Mouse (Mus musculus) kidney, postnatal 14 days (tissue): ENCODE data around the gene Lpin3.
A peak's percentile ranks its signal among the peaks of the same experiment; 100 is the strongest.

Experiments used
- DNase-seq: peaks from one replicate; pipeline ENCODE4 v3.0.0; 2022; ENCODE audit warnings: mixed read lengths

The Lpin3 gene

GRCm38 (mm10) chr2:160880453-160881195 lies at the start of gene Lpin3:
Gene Lpin3, plus strand, starts transcription at chr2:160880670.
- DNase-seq, result peak; percentile 64

- no peak for DNase-seq
Measured at GRCm38 (mm10) chr2:160840838-160841237, 39.6 kb upstream of the Lpin3 start.

DNA sequence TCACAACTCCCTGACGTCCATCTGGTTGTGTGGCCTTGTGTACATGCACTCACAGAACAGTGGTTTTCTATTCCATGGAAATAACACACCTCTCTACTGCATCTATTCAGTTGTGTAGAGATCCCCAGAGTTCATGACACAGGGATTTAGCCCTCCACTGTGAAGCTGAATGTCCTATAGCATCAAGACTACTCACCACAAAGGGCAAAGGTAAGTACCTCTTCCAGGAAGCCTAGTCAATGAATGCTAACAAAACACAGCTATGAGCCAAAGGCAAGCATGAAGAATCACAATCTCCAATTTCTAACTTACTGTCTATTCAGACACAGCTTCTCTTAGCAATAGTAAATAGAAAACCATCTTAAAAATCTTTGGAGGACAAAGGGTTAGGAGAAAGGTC lies 32.8 kb upstream of the Lpin3 start:
- DNase-seq, result peak; percentile 35

DNA sequence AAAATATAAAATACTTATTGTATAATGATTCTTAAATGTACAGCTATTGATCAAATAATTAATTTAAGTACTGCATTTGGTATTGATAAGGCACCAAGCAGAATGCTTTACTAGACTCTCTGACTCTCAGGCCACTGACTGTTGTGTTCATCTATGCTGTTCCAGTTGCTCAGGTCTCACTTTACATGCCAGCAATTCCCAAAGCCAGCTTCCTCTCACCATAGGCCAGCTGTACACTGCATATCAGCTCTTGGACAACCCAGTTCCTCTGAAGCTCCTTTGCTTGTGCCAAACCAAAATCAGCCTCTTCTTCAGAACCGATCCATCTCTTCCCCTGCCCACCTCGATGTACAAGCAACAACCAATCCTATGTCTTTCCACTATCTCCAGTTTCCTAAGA lies 32.3 kb upstream of the Lpin3 start:
- DNase-seq, result no peak

DNA sequence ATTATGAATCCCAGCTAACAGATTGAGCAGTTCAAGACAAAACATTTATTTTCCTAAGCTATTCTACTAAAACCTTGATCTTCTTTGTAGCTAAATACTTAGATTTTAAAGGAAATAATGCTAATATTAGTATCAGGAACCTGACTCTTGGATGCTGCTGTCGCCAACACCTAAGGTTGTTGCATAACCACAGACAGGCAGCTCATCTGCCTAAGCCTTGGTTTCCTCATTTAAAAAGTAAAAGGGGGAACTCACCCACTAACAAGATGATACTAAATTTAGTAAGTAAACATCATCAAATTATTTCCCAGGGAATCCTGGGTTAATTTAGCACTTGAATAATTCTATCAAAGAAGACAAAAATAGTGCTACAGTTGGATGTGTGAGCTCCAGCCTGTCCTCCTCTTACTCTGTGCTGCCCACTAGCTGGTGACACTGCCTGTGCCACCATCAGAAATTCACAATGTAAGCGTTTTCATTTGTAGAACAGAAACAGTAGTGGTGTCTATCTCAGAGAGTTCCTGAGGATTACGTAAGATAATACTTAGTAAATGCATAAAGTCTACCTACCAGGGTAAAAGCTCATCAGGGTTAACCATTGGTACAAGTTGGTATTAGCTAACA lies 30.7 kb upstream of the Lpin3 start:
- no peak for DNase-seq

GRCm38 (mm10) chr2:160850360-160850759 lies 30.1 kb upstream of the Lpin3 start:
- no peak for DNase-seq

DNA sequence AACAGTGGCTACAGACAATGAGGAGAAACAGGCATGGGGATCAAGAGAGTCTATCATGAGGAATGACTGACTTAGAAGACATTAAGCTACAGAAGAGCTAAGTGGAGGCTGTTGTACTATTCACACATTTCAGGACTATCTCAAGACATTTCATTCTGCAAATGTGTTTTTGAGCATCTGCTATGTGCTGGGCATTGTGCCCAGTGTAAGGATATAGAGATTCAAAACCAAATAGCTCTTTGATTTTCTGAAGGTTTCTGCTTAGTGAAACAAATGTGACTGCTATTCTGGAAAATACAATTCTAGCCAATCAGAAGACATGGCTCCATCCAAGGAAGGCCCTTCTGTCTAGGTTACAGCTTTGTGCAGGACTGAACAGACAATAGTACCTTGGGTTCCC lies 25.8 kb upstream of the Lpin3 start:
- DNase-seq, result no peak

GRCm38 (mm10) chr2:160856359-160857102 lies 23.9 kb upstream of the Lpin3 start:
- DNase-seq, result no peak

DNA sequence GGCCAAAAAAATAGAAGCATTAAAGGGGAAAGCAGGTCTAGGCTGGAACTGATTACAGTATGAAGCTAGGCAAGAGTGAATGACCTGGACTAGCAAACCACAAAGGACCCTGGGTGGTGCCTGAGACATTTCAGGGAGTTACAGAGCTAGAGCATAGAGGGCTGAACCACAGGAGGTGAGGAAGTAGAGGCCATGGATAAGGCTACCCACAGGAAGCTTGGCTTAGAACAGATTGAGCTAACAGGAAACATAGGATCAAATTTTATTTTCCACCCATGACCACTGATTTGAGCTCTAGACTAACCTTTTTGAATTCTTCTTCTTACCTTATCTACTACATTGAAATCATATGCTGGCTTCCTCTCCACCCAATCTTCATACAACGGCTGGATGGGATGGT lies 20.1 kb upstream of the Lpin3 start:
- DNase-seq, result no peak

GRCm38 (mm10) chr2:160864112-160864511 lies 16.4 kb upstream of the Lpin3 start:
- DNase-seq, result no peak

DNA sequence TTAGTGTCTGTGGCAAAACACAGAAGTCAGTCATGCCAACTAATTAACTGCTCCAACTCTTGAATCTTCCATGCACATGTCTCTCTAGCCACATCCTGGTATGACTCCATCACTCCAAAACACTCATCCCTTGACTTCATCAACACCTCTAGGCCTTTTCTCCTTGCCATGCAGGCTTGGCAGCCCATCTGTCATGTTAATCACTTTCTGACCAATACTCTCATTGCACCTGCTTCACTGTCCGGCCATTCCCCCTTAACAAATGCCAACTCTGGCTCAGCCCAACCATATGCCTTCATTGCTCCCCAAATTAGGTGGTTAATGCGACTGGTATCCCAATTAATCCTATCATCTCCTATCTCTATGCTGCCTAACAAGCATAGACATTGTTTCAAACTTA lies 15.2 kb upstream of the Lpin3 start:
- DNase-seq, result no peak

DNA sequence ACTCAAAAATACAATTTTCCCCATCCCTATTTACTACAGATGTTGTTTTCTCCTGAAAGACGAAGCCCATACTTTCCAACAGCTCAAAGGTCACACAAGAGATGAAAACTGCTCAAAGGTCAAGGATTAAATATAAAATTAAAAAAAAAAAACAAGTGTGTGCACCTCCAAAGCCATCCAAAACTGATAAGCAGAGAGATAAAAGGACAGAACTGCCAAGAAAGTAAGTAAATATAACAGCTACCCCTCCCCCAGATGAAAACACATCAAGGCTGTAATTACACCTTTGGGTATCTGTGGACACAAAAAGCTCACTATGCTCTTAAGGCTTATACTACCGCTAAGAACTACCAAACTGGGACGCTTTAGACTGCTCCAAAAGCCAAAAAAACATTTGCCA lies 11.0 kb upstream of the Lpin3 start:
- no peak for DNase-seq

DNA sequence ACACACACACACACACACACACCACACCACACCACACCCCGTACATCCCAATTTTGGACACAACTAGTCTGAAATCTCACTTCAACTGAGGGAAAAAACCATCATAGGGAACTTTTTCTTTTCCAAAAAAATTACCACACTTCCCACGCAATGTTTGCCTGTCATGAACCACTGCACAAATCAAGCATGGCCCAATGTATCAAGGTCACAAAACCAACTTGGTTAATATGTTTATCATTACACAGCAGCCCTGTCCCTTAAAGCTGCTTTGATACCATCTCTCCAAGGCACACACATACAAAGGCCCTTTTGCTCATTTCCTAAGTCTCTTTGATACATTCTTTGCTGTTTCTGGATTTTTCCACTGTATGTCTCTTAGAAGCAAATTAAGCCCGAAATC lies 9.2 kb upstream of the Lpin3 start:
- DNase-seq, result peak; percentile 59

DNA sequence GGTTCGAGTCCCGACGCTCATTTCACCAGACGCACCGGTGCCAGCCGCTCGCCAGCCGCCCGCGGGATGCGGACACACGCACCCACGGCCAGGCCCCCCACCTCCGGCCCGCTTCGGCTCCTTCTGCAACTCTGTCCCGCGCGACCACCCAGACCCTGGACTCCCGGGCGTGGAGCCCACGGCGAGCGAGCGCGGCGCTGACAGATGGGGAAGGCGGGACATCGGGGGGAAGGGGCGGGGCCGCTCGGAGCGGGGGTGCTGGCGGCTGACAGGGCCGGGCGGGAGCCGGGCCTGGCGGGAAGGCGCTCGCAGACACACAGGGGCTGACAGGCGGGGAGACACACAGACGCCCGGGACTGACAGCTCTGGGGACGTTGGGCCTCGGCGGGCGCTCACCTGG lies 8.1 kb upstream of the Lpin3 start:
- DNase-seq, result peak; percentile 85

DNA sequence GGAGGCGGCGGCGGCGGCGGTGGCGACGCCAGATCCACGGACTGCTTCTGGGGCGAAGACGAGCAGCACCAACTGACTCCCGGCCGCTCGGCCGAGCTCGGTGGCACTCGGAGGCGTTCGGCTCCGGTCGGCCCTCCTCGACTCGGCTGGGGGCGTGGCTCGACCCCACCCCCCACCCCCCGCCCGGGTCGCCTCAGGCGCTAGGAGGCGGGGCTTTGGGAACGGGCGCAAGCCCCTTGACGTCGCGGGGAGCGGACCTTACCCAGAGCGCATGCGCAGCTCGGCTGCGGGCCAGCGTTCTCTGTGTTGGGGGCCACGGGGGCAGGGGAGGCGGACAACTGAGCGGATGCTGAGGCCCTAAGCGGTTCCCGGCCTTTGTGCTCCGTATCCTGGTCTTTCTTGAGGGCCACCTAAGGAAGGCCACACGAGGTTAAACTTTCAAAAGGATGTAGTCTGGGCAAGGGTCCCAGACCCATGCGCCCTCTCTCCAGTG lies 7.5 kb upstream of the Lpin3 start, which contains the start of gene Zhx3:
TSS of gene Zhx3 (minus strand) at position 109 of the 493 bp plus-strand sequence.
- DNase-seq, result peak; percentile 97

DNA sequence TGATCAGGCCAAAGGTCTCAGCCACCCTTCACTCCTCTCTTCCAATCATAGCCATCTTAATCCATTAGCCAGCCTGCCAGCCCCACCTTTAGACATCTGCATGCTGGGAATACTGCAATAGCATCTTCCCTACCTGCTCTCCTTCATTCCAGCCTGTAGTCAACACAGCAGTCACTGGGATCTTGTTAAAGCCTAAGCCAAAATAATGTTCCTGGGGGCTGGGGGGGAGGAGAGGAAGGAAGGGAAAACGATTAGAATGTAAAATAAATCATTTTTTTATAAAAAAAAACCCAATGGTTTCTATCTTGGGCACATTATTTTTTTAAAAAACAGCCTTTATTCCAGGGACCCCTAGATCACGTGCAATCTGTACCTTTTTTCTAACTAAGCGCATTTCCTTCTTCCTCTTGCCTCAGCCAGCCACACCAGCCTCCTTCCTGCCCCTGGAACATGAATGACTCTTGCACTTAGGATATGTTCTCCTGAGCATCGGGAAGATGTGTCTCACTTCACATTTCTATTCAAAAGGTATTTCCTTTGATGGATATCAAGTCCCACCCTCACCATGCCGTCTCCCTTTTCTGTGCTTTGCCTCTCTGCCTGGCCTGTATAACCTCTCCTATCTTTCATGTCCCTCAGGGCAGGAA lies 6.1 kb upstream of the Lpin3 start:
- DNase-seq, result peak; percentile 54

- no peak for DNase-seq
Measured at GRCm38 (mm10) chr2:160876115-160876514, 4.4 kb upstream of the Lpin3 start.

GRCm38 (mm10) chr2:160881462-160882101 lies 1.1 kb downstream of the Lpin3 start:
- DNase-seq, result no peak

DNA sequence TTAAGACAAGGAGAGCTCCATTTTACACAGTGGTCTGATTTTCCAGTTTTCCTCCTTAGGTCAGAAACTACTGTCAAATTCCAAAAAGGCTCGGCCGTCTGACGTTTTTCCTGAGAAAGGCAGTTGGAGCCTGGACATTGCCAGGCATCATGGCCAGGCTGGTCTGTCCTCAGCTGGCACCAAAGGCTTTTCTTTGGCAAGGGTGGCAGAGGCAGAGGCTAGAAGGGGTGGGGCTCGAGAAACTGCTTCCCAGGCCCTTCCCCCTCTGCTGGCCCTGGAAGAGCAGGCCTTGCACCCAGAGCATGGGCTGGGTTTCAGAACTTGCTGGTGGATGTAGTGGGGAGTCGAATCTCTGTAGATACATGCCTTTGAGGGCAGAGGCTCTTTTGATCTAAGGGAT lies 2.0 kb downstream of the Lpin3 start:
- no peak for DNase-seq

- peak; percentile 68 for DNase-seq
Measured at GRCm38 (mm10) chr2:160883912-160884311, 3.4 kb downstream of the Lpin3 start.

DNA sequence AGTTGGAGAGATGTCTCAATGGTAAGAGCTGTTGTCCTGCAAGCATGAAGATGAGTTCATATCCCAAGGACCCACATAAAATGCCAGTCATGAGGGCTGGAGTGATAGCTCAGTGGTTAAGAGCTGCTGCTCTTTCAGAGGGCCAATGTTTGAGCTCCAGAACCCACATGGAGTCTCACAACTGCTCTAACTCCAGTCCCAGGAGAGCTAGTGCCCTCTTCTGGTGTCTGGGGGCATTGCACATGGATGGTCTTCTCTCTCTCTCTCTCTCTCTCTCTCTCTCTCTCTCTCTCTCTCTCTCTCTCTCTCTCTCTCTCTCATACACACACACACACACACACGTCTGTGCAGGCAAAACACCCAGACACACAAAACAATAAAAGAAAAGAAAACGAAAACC lies 4.4 kb downstream of the Lpin3 start:
- peak; percentile 49 for DNase-seq

GRCm38 (mm10) chr2:160886221-160886620 lies 5.8 kb downstream of the Lpin3 start:
- no peak for DNase-seq

- peak; percentile 92 for DNase-seq
Measured at GRCm38 (mm10) chr2:160887284-160887683, 6.8 kb downstream of the Lpin3 start.
